Mouse (Mus musculus): Measurements from ENCODE around the gene Kdm4a.

Kdm4a gene

GRCm38 (mm10) chr4:118156559-118156958 is 23.3 kb downstream of the Kdm4a start:
- DNase-seq (ENCODE audit: low read depth, low spot score): no peak

GRCm38 (mm10) chr4:118154889-118155288 is 25.0 kb downstream of the Kdm4a start:
- no peak for DNase-seq (ENCODE audit: low read depth, low spot score)

GRCm38 (mm10) chr4:118152020-118152785 is 27.6 kb downstream of the Kdm4a start:
- peak; percentile 80 for DNase-seq (ENCODE audit: low read depth, low spot score)

GRCm38 (mm10) chr4:118150804-118151203 is 29.0 kb downstream of the Kdm4a start:
- no peak for DNase-seq (ENCODE audit: low read depth, low spot score)

- DNase-seq (ENCODE audit: low read depth, low spot score): peak; percentile 79
Observed at GRCm38 (mm10) chr4:118149956-118150680, 29.7 kb downstream of the Kdm4a start.

GRCm38 (mm10) chr4:118149055-118149576 is 30.7 kb downstream of the Kdm4a start:
- no peak for DNase-seq (ENCODE audit: low read depth, low spot score)

GRCm38 (mm10) chr4:118148317-118148687 is 31.5 kb downstream of the Kdm4a start:
- DNase-seq (ENCODE audit: low read depth, low spot score): no peak

GRCm38 (mm10) chr4:118147547-118148316 is 32.1 kb downstream of the Kdm4a start:
- peak; percentile 90 for DNase-seq (ENCODE audit: low read depth, low spot score)

- no peak for DNase-seq (ENCODE audit: low read depth, low spot score)
Observed at GRCm38 (mm10) chr4:118147090-118147489, 32.8 kb downstream of the Kdm4a start.

GRCm38 (mm10) chr4:118144324-118144723 is 35.5 kb downstream of the Kdm4a start:
- DNase-seq (ENCODE audit: low read depth, low spot score): peak; percentile 40

GRCm38 (mm10) chr4:118143679-118144078 is 36.2 kb downstream of the Kdm4a start:
- no peak for DNase-seq (ENCODE audit: low read depth, low spot score)

GRCm38 (mm10) chr4:118141511-118141910 is 38.3 kb downstream of the Kdm4a start:
- peak; percentile 54 for DNase-seq (ENCODE audit: low read depth, low spot score)

GRCm38 (mm10) chr4:118138891-118139290 is 41.0 kb downstream of the Kdm4a start:
- peak; percentile 66 for DNase-seq (ENCODE audit: low read depth, low spot score)

GRCm38 (mm10) chr4:118137857-118138256 is 42.0 kb downstream of the Kdm4a start:
- DNase-seq (ENCODE audit: low read depth, low spot score): no peak

GRCm38 (mm10) chr4:118137311-118137710 is 42.5 kb downstream of the Kdm4a start:
- no peak for DNase-seq (ENCODE audit: low read depth, low spot score)

GRCm38 (mm10) chr4:118135414-118135813 is 44.4 kb downstream of the Kdm4a start:
- DNase-seq (ENCODE audit: low read depth, low spot score): no peak

GRCm38 (mm10) chr4:118134485-118135365 is 45.1 kb downstream of the Kdm4a start, which contains the start of gene St3gal3:
Gene St3gal3 (minus strand): TSS chr4:118134914.
- DNase-seq (ENCODE audit: low read depth, low spot score): peak; percentile 92

GRCm38 (mm10) chr4:118131329-118131728 is 48.5 kb downstream of the Kdm4a start:
- DNase-seq (ENCODE audit: low read depth, low spot score): no peak

- DNase-seq (ENCODE audit: low read depth, low spot score): no peak
Observed at GRCm38 (mm10) chr4:118123030-118123704, 56.7 kb downstream of the Kdm4a start.

GRCm38 (mm10) chr4:118122078-118122477 is 57.8 kb downstream of the Kdm4a start:
- no peak for DNase-seq (ENCODE audit: low read depth, low spot score)
